In the genomic region with DNA sequence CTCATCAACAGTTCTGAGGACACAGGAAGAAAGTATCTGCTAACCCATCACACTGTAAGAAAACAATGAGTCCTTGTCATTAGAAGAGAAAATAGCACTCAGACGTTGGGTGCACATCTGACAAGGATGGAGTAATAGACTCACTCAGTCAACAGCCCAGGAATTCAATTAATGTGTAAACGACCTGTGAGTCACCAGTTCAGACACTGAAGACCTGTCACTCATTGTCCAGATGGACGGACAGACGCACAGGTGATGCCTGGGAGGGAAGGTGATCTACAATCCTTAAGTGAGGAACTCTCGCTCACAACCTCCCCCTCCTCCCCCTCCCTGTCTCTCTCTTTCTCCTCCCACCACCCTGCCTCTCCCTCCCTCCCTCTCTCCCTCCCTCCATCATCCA, we compare ENCODE assay signal across 19 mouse cellular contexts. TPM values are rescaled to one million over a fixed set of nuclear protein-coding genes. Genes with fewer than 3 reads are reported as not detected.
DNase-seq lines count a peak whose midpoint lies in the region; ATAC-seq and TF ChIP-seq lines count a peak whose summit lies in the region.
"Had no signal": no experiment of that assay in that cellular context is flagged by ENCODE, and none has a peak within 500 bp of the region (broad histone marks: within the 10 kb centered on the region; RNA-seq: fewer than 3 reads in every experiment).

No protein-coding gene starts in this region.

- DNase-seq in kidney, adult 9 months, result peak; percentile 53
- no peak for DNase-seq in kidney, postnatal 25 days
- no peak for DNase-seq in liver, embryonic 11.5 days (ENCODE audit: low spot score)
- peak; percentile 24 for DNase-seq in stomach, postnatal 0 days (ENCODE audit: low spot score)
- no peak for DNase-seq in frontal cortex, postnatal 10 days (ENCODE audit: low spot score in 2 of 2)
- DNase-seq: adrenal gland, adult 2 months; cerebellum, adult 8-10 months; gastrocnemius, adult 2 months; lung, embryonic 14.5 days; spleen, adult 18-20 months; thymus, adult 18-20 months had no signal

- H3K4me1 ChIP-seq in liver, embryonic 16.5 days (ENCODE audit: control insufficient read depth, low read depth, low read length), result no peaks in the 10 kb centered on the region; the same call in 1 of the 2 replicates
- H3K4me1 ChIP-seq in liver, embryonic 11.5 days (replicated peaks; ENCODE audit: control insufficient read depth, insufficient read depth, low read length), result no peaks in the 10 kb centered on the region
- peaks cover 3% of the 10 kb centered on the region; the same call in 1 of the 2 replicates for H3K4me1 ChIP-seq in intestine, embryonic 15.5 days (replicated peaks)
- 0 out of 2 replicates have a peak, but pooled peaks cover 3% of the 10 kb centered on the region for H3K4me1 ChIP-seq in stomach, postnatal 0 days (replicated peaks; ENCODE audit: control insufficient read depth, insufficient read depth)
- H3K4me1 ChIP-seq in hindbrain, embryonic 12.5 days, result peaks cover 3% of the 10 kb centered on the region; the same call in 1 of the 2 replicates

- ATAC-seq in liver, embryonic 16.5 days (ENCODE audit: low read depth), result peak; percentile 60; the same call in 1 of the 2 replicates
- ATAC-seq in liver, embryonic 11.5 days (replicated peaks; ENCODE audit: low FRiP score), result no peak
- peak; percentile 63 for ATAC-seq in intestine, embryonic 15.5 days
- peak; percentile 64 for ATAC-seq in stomach, postnatal 0 days (ENCODE audit: low FRiP score, low TSS enrichment)
- ATAC-seq in hindbrain, embryonic 12.5 days (ENCODE audit: low FRiP score), result no peak
- ATAC-seq: hindbrain, embryonic 16.5 days had no signal

- no peak for TF ChIP-seq CTCF in stomach, postnatal 0 days (IDR thresholded peaks at IDR 0.05; ENCODE audit: low read depth)

- no peak overlapping the region for H3K9ac ChIP-seq in liver, embryonic 16.5 days (ENCODE audit: low read depth, low read length)
- H3K9ac ChIP-seq in liver, embryonic 11.5 days (ENCODE audit: low read depth, low read length), result no peak overlapping the region
- no peak overlapping the region for H3K9ac ChIP-seq in intestine, embryonic 15.5 days
- no peak overlapping the region for H3K9ac ChIP-seq in stomach, postnatal 0 days (ENCODE audit: low read length)
- H3K9ac ChIP-seq in hindbrain, embryonic 12.5 days, result no peak overlapping the region
- H3K9ac ChIP-seq: heart, embryonic 12.5 days; limb, embryonic 13.5 days; lung, embryonic 14.5 days; midbrain, embryonic 12.5 days; neural tube, embryonic 12.5 days had no signal

- WGBS in liver, embryonic 16.5 days (ENCODE audit: insufficient replicate concordance), result 47% methylated on average over 5 of the region's 5 CpGs
- 56% methylated on average over 5 of the region's 5 CpGs for WGBS in liver, embryonic 11.5 days
- 54% methylated on average over 5 of the region's 5 CpGs for WGBS in intestine, embryonic 15.5 days
- 46% methylated on average over 5 of the region's 5 CpGs for WGBS in stomach, postnatal 0 days
- 74% methylated on average over 5 of the region's 5 CpGs for WGBS in hindbrain, embryonic 12.5 days

- no peaks in the 10 kb centered on the region for H3K36me3 ChIP-seq in liver, embryonic 16.5 days (ENCODE audit: control insufficient read depth, insufficient read depth)
- no peaks in the 10 kb centered on the region for H3K36me3 ChIP-seq in liver, embryonic 11.5 days (ENCODE audit: control insufficient read depth, insufficient read depth, low read length)
- H3K36me3 ChIP-seq in intestine, embryonic 15.5 days, result no peaks in the 10 kb centered on the region
- H3K36me3 ChIP-seq in stomach, postnatal 0 days (ENCODE audit: control insufficient read depth, insufficient read depth, low read length), result no peaks in the 10 kb centered on the region
- H3K36me3 ChIP-seq in hindbrain, embryonic 12.5 days, result no peaks in the 10 kb centered on the region
- H3K36me3 ChIP-seq: limb, embryonic 13.5 days had no signal

- no peaks in the 10 kb centered on the region for H3K9me3 ChIP-seq in liver, embryonic 16.5 days (replicated peaks; ENCODE audit: control insufficient read depth, low read length)
- no peaks in the 10 kb centered on the region for H3K9me3 ChIP-seq in liver, embryonic 11.5 days (ENCODE audit: control insufficient read depth, low read length)
- no peaks in the 10 kb centered on the region for H3K9me3 ChIP-seq in intestine, embryonic 15.5 days
- no peaks in the 10 kb centered on the region for H3K9me3 ChIP-seq in stomach, postnatal 0 days (ENCODE audit: control insufficient read depth, low read length)
- no peaks in the 10 kb centered on the region for H3K9me3 ChIP-seq in hindbrain, embryonic 12.5 days (replicated peaks)
- H3K9me3 ChIP-seq: limb, embryonic 13.5 days; midbrain, embryonic 12.5 days; neural tube, embryonic 12.5 days had no signal

- no peak overlapping the region for H3K4me2 ChIP-seq in liver, embryonic 16.5 days (ENCODE audit: low read depth, low read length)
- no peak overlapping the region for H3K4me2 ChIP-seq in liver, embryonic 11.5 days
- no peak overlapping the region for H3K4me2 ChIP-seq in intestine, embryonic 15.5 days (replicated peaks)
- H3K4me2 ChIP-seq in stomach, postnatal 0 days (replicated peaks; ENCODE audit: low read depth), result no peak overlapping the region
- no peak overlapping the region for H3K4me2 ChIP-seq in hindbrain, embryonic 12.5 days (replicated peaks)
- H3K4me2 ChIP-seq: heart, embryonic 12.5 days; limb, embryonic 13.5 days; lung, embryonic 14.5 days; midbrain, embryonic 12.5 days; neural tube, embryonic 12.5 days had no signal

- TF ChIP-seq EP300 in stomach, postnatal 0 days (optimal IDR thresholded peaks at IDR 0.05), result no peak

- no peak overlapping the region for H3K27ac ChIP-seq in liver, embryonic 16.5 days (ENCODE audit: low read length)
- H3K27ac ChIP-seq in liver, embryonic 11.5 days (ENCODE audit: low read depth, low read length), result no peak overlapping the region
- no peak overlapping the region for H3K27ac ChIP-seq in intestine, embryonic 15.5 days
- H3K27ac ChIP-seq in stomach, postnatal 0 days (replicated peaks), result no peak overlapping the region
- H3K27ac ChIP-seq in hindbrain, embryonic 12.5 days, result no peak overlapping the region
- H3K27ac ChIP-seq: gastrocnemius, adult 2 months; limb, embryonic 13.5 days; midbrain, embryonic 12.5 days; neural tube, embryonic 12.5 days had no signal

- H3K27me3 ChIP-seq in liver, embryonic 16.5 days (ENCODE audit: control insufficient read depth, insufficient read depth, low read depth, low read length), result no peaks in the 10 kb centered on the region
- no peaks in the 10 kb centered on the region for H3K27me3 ChIP-seq in liver, embryonic 11.5 days (replicated peaks; ENCODE audit: control insufficient read depth, insufficient read depth, low read length)
- no peaks in the 10 kb centered on the region for H3K27me3 ChIP-seq in intestine, embryonic 15.5 days (replicated peaks)
- H3K27me3 ChIP-seq in stomach, postnatal 0 days (ENCODE audit: control insufficient read depth, insufficient read depth, low read length), result no peaks in the 10 kb centered on the region
- no peaks in the 10 kb centered on the region for H3K27me3 ChIP-seq in hindbrain, embryonic 12.5 days
- H3K27me3 ChIP-seq: heart, embryonic 12.5 days; limb, embryonic 13.5 days; midbrain, embryonic 12.5 days; neural tube, embryonic 12.5 days had no signal

- H3K4me3 ChIP-seq in liver, embryonic 16.5 days (ENCODE audit: low read depth, low read length), result no peak overlapping the region
- no peak overlapping the region for H3K4me3 ChIP-seq in liver, embryonic 11.5 days (ENCODE audit: low read depth, low read length)
- H3K4me3 ChIP-seq in intestine, embryonic 15.5 days (replicated peaks), result no peak overlapping the region
- H3K4me3 ChIP-seq in stomach, postnatal 0 days (ENCODE audit: low read depth, low read length), result no peak overlapping the region
- H3K4me3 ChIP-seq in hindbrain, embryonic 12.5 days, result no peak overlapping the region
- H3K4me3 ChIP-seq: gastrocnemius, adult 2 months; heart, embryonic 12.5 days; limb, embryonic 13.5 days; midbrain, embryonic 12.5 days; neural tube, embryonic 12.5 days had no signal

RNA-seq across cellular contexts. Expression of a gene that starts 12.2 kb away (rescaled TPM):
- polyA plus RNA-seq in liver, embryonic 16.5 days (2015; fragmentation: Nextera tagmentation; extraction: Ambion mirVana), result 2.2 and 2.9 TPM in 2 replicates
- polyA plus RNA-seq in liver, embryonic 11.5 days (2014; fragmentation: Nextera tagmentation; extraction: Ambion mirVana), result 4.4 and 5.7 TPM in 2 replicates
- polyA plus RNA-seq in intestine, embryonic 15.5 days (2015; fragmentation: Nextera tagmentation; extraction: Ambion mirVana), result 7.7 TPM in 2 replicates
- 5.5 and 6.6 TPM in 2 replicates for polyA plus RNA-seq in stomach, postnatal 0 days (2015; fragmentation: Nextera tagmentation; extraction: Ambion mirVana)
- 7.2 and 7.4 TPM in 2 replicates for polyA plus RNA-seq in hindbrain, embryonic 12.5 days (2016; fragmentation: Nextera tagmentation; extraction: Ambion mirVana)

RNA-seq across cellular contexts. Expression of a gene that starts 21.8 kb away (rescaled TPM):
- 30.8 and 31.8 TPM in 2 replicates for polyA plus RNA-seq in liver, embryonic 16.5 days (2015; fragmentation: Nextera tagmentation; extraction: Ambion mirVana)
- 109 and 116 TPM in 2 replicates for polyA plus RNA-seq in liver, embryonic 11.5 days (2014; fragmentation: Nextera tagmentation; extraction: Ambion mirVana)
- 86.2 and 98.3 TPM in 2 replicates for polyA plus RNA-seq in intestine, embryonic 15.5 days (2015; fragmentation: Nextera tagmentation; extraction: Ambion mirVana)
- 47.7 and 49.3 TPM in 2 replicates for polyA plus RNA-seq in stomach, postnatal 0 days (2015; fragmentation: Nextera tagmentation; extraction: Ambion mirVana)
- polyA plus RNA-seq in hindbrain, embryonic 12.5 days (2016; fragmentation: Nextera tagmentation; extraction: Ambion mirVana), result 151 and 159 TPM in 2 replicates

Comparison
In these comparisons a context has a peak if more than half of its experiments do, and no peak if none do; other contexts are left out.
1. DNase-seq: peak in kidney, adult 9 months (single experiment) and stomach, postnatal 0 days (single experiment); none in kidney, postnatal 25 days (0 of 2), liver, embryonic 11.5 days (single experiment) and frontal cortex, postnatal 10 days (0 of 2).
2. ATAC-seq: peak in liver, embryonic 16.5 days (single experiment), intestine, embryonic 15.5 days (single experiment) and stomach, postnatal 0 days (single experiment); none in liver, embryonic 11.5 days (single experiment) and hindbrain, embryonic 12.5 days (single experiment).